Mouse (Mus musculus) heart, embryonic 12.5 days (tissue): ENCODE measurements around the gene Sar1a. TPM values are rescaled to one million over a fixed set of nuclear protein-coding genes. Genes with fewer than 3 reads are reported as not detected.

Experiments used
- ATAC-seq: fragments of 200-750 bp; cut with Nextera tagmentation; 2 replicates; pipeline ENCODE4 v1.8.0; 2017; ENCODE audit warnings: moderate TSS enrichment, moderate library complexity; ENCODE audit not compliant: insufficient number of reproducible peaks, low FRiP score
- H3K27ac ChIP-seq: fragments of 300-500 bp; sonication (generic); 2 replicates; pipeline ENCODE4 v1.5.1; 2016; ENCODE audit warnings: mild to moderate bottlenecking, moderate library complexity; ENCODE audit not compliant: poor library complexity, severe bottlenecking
- H3K27me3 ChIP-seq: fragments of 300-500 bp; sonication (generic); replicated peaks from 2 replicates; pipeline ENCODE4 v1.6.1; 2016; ENCODE audit warnings: mild to moderate bottlenecking, moderate library complexity
- H3K36me3 ChIP-seq: fragments of 300-500 bp; sonication (generic); 2 replicates; pipeline ENCODE4 v1.6.1; 2016; ENCODE audit warnings: mild to moderate bottlenecking, moderate library complexity
- H3K4me1 ChIP-seq: fragments of 300-500 bp; sonication (generic); replicated peaks from 2 replicates; pipeline ENCODE4 v1.6.1; 2016; ENCODE audit warnings: mild to moderate bottlenecking
- H3K4me2 ChIP-seq: fragments of 300-500 bp; sonication (generic); 2 replicates; pipeline ENCODE4 v1.6.1; 2016; ENCODE audit warnings: mild to moderate bottlenecking, moderate library complexity
- H3K4me3 ChIP-seq: fragments of 300-500 bp; sonication (generic); 2 replicates; pipeline ENCODE4 v1.5.1; 2016; ENCODE audit warnings: mild to moderate bottlenecking
- H3K9ac ChIP-seq: fragments of 300-500 bp; sonication (generic); 2 replicates; pipeline ENCODE4 v1.6.1; 2016; ENCODE audit warnings: mild to moderate bottlenecking, moderate library complexity
- H3K9me3 ChIP-seq: fragments of 300-500 bp; sonication (generic); replicated peaks from 2 replicates; pipeline ENCODE4 v1.6.1; 2016; ENCODE audit warnings: mild to moderate bottlenecking, moderate library complexity
- WGBS: fragments of 180-500 bp; shearing (Covaris S2); methylation state at CpG from one replicate; pipeline ENCODE4 v1.1.7; 2016; 5-methylcytosine and 5-hydroxymethylcytosine counted together
- polyA plus RNA-seq: library from polyadenylated mRNA; unstranded; fragments of >200 nt; fragmentation: Nextera tagmentation; extraction: Ambion mirVana; gene quantifications from 2 replicates; pipeline ENCODE4 v1.2.1, GENCODE M21; 2016

Gene Sar1a
- polyA plus RNA-seq, 1 experiment from 2014 or later: 172 TPM

- Histone ChIP-seq H3K4me3 (no peak overlapping the region), H3K9me3 (no peaks in the 10 kb centered on the region), H3K9ac (no peak overlapping the region), H3K27ac (no peak overlapping the region), H3K4me1 (no peaks in the 10 kb centered on the region), H3K36me3 (peaks cover 89% of the 10 kb centered on the region), H3K4me2 (no peak overlapping the region), H3K27me3 (no peaks in the 10 kb centered on the region)
- 80% methylated on average over 8 of the region's 8 CpGs for WGBS
- ATAC-seq: no peak
These were observed 9.3 kb downstream of the Sar1a start for GRCm38 (mm10) chr10:61689405-61689804.

DNA sequence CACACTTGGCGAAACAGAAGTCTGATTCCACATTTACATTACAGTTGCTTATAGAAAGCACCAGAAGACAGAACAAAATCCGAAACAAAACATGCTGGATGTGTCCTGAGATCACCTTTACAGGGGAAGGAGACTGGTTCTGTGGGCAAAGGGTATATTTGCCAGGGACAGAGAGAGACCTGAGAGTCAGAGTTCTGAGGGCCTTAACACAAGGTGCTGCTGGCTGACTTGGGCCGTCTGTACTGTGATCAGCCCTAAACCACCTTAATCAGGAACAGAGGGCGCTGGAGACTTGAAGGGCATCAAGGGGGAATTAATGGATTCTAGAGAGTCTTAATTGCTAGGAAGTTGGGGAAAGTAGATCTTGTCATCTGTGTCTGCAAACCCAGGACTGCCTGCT lies 13.5 kb downstream of the Sar1a start:
- ATAC-seq: no peak
- H3K4me3 ChIP-seq: no peak overlapping the region
- peaks cover 21% of the 10 kb centered on the region for H3K4me1 ChIP-seq
- no peak overlapping the region for H3K9ac ChIP-seq
- no peaks in the 10 kb centered on the region for H3K27me3 ChIP-seq
- H3K4me2 ChIP-seq: no peak overlapping the region
- WGBS: 70% methylated on average over 4 of the region's 4 CpGs
- H3K36me3 ChIP-seq: peaks cover 60% of the 10 kb centered on the region
- H3K27ac ChIP-seq: no peak overlapping the region
- H3K9me3 ChIP-seq: no peaks in the 10 kb centered on the region

DNA sequence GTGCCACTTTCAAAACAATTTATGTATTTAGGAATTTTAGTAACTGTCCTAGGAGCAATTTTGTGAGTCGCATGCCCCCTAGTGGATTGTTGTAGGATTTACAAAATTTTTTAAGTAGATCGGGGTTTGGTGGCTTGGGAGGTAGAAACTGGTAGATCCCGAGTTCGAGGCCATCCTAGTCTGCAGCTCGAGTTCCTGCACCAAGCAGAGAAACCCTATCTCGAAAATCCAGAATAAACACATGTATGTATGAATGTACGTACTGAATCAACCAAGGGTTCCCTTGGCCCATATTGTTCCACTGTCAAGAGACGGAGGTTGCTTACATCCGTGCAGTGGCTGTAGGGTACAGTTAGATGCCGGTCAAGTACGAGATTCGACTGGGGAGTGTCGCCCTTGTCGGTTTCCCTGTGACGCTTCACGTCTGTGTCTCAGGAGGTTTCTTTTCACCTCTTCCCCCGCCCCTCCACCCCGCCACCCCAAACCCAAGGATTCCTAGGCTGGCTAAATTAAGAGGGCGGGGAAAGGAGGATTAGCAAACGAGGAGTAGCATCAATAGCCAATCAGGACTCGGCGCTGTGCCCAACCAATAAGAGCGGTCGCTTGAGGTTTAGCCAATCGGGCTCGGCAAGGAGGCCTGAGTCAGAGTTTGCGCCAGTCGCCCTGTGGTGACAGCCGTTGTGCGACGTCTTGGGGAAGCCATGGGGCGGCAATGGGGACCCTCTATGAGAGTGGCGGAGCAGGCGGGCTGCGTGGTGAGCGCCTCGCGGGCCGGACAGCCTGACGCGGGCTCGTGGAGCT lies 15.0 kb downstream of the Sar1a start, which contains the start of gene Tysnd1:
Gene Tysnd1, plus strand, starts transcription at position 645 of the 801 bp plus-strand sequence.
- no peaks in the 10 kb centered on the region for H3K9me3 ChIP-seq
- peak within 1 kb of the TSS; percentile 94 for H3K9ac ChIP-seq
- H3K4me3 ChIP-seq: peak within 1 kb of the TSS; percentile 97
- no peak within 1 kb of the TSS for H3K27ac ChIP-seq
- H3K36me3 ChIP-seq: peaks cover 57% of the 10 kb centered on the region
- under 1% methylated on average over 42 of the region's 42 CpGs for WGBS
- no peaks in the 10 kb centered on the region for H3K27me3 ChIP-seq
- H3K4me2 ChIP-seq: peak within 1 kb of the TSS; percentile 100
- ATAC-seq: peak; percentile 97
- peaks cover 21% of the 10 kb centered on the region for H3K4me1 ChIP-seq

- under 1% methylated on average over 110 of the region's 111 CpGs for WGBS
- no peak for ATAC-seq
- peaks cover 52% of the 10 kb centered on the region for H3K36me3 ChIP-seq
These were observed 15.8 kb downstream of the Sar1a start for GRCm38 (mm10) chr10:61695703-61696559.

GRCm38 (mm10) chr10:61696560-61696823 lies 16.4 kb downstream of the Sar1a start:
- WGBS: 9% methylated on average over 19 of the region's 19 CpGs
- H3K27me3 ChIP-seq: no peaks in the 10 kb centered on the region
- peak overlapping the region; percentile 100 for H3K4me2 ChIP-seq
- peak overlapping the region; percentile 94 for H3K9ac ChIP-seq
- no peaks in the 10 kb centered on the region for H3K9me3 ChIP-seq
- ATAC-seq: no peak
- peak overlapping the region; percentile 97 for H3K4me3 ChIP-seq
- peaks cover 21% of the 10 kb centered on the region for H3K4me1 ChIP-seq
- H3K27ac ChIP-seq: no peak overlapping the region
- H3K36me3 ChIP-seq: peaks cover 52% of the 10 kb centered on the region

More at GRCm38 (mm10) chr10:61695703-61696559, 15.8 kb downstream of the Sar1a start:
- H3K4me1 ChIP-seq: peaks cover 21% of the 10 kb centered on the region
- peak overlapping the region; percentile 97 for H3K4me3 ChIP-seq
- H3K4me2 ChIP-seq: peak overlapping the region; percentile 100
- no peak overlapping the region for H3K27ac ChIP-seq
- peak overlapping the region; percentile 94 for H3K9ac ChIP-seq
- H3K9me3 ChIP-seq: no peaks in the 10 kb centered on the region
- no peaks in the 10 kb centered on the region for H3K27me3 ChIP-seq

DNA sequence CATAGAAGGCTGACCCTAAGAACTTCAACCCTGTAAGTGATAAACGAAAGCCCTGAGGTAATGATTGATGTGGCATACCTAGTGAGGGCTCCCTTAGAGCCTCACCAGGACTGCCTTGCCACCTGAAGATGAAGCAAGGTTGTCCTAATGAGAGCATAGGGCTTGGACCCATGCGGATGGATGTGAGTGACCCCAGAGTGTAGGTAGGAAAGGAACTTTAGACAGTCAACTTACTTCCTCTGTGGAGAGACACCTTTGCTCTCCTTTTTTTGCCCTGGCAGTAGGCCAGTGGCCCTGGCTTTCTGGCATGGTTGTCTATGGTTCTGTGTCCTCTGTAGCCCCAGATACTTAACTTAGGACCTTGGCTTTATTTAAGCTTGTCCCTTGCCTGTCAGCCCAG lies 16.9 kb downstream of the Sar1a start:
- H3K4me3 ChIP-seq: peak overlapping the region; percentile 97
- peaks cover 21% of the 10 kb centered on the region for H3K4me1 ChIP-seq
- H3K9me3 ChIP-seq: no peaks in the 10 kb centered on the region
- H3K4me2 ChIP-seq: peak overlapping the region; percentile 100
- H3K27me3 ChIP-seq: no peaks in the 10 kb centered on the region
- H3K27ac ChIP-seq: no peak overlapping the region
- ATAC-seq: no peak
- 93% methylated on average over 2 of the region's 2 CpGs for WGBS
- peaks cover 52% of the 10 kb centered on the region for H3K36me3 ChIP-seq
- peak overlapping the region; percentile 94 for H3K9ac ChIP-seq

DNA sequence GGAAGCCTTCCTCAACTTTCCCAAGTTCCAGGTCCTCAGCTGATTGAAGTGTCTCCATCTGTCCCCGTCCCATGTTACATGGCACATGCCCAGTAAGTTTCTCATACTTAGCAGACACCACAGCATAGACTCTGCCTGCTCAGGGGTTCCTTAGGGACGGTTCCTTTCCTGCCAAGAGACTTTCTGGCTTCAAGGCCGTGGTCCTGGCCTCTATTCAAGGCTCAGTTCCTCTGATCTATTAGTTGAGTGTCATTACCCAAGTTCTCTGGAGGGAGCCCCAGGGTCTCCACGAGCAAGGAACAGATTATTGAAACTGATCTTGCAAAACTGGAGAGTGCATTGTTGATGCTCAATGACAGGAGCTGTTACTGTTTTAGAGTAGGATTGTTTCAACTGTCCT lies 24.6 kb downstream of the Sar1a start:
- Histone ChIP-seq H3K36me3 (peaks cover 41% of the 10 kb centered on the region), H3K4me2 (no peak overlapping the region), H3K4me1 (peaks cover 6% of the 10 kb centered on the region), H3K9ac (no peak overlapping the region), H3K9me3 (no peaks in the 10 kb centered on the region), H3K27me3 (no peaks in the 10 kb centered on the region), H3K4me3 (no peak overlapping the region), H3K27ac (no peak overlapping the region)
- no peak for ATAC-seq
- WGBS: 84% methylated on average over 4 of the region's 4 CpGs

GRCm38 (mm10) chr10:61706412-61707375 lies 26.6 kb downstream of the Sar1a start:
- no peak overlapping the region for H3K27ac ChIP-seq
- no peaks in the 10 kb centered on the region for H3K9me3 ChIP-seq
- H3K4me3 ChIP-seq: no peak overlapping the region
- H3K4me2 ChIP-seq: no peak overlapping the region
- peaks cover 29% of the 10 kb centered on the region for H3K36me3 ChIP-seq
- peaks cover 7% of the 10 kb centered on the region; the same call in 1 of the 2 replicates for H3K27me3 ChIP-seq
- ATAC-seq: no peak
- 77% methylated on average over 6 of the region's 6 CpGs for WGBS
- H3K9ac ChIP-seq: no peak overlapping the region
- peaks cover 6% of the 10 kb centered on the region for H3K4me1 ChIP-seq

DNA sequence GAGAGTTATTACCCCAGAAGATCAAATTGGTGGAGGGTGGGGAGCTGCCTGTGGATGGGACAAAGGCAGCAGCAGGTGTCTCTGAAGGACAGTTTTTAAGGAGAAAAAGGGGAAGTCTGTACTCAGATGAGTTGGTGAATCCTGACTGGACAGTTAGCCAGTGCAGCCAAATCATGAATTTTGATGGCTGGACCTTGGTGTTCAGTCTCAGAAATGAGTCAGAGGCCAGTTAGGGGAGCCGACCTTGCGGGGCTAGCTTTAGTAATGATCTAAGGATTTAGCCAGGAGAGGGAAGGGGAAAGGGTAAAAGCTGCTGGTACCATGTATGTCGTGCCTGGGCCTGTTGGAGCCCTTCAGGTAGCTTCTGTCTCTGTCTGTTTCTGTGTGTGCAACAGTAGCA lies 33.5 kb downstream of the Sar1a start:
- Histone ChIP-seq H3K9ac (no peak overlapping the region), H3K27me3 (peaks cover 7% of the 10 kb centered on the region; the same call in 1 of the 2 replicates), H3K9me3 (no peaks in the 10 kb centered on the region), H3K4me3 (no peak overlapping the region), H3K36me3 (no peaks in the 10 kb centered on the region), H3K27ac (no peak overlapping the region), H3K4me1 (peaks cover 18% of the 10 kb centered on the region), H3K4me2 (no peak overlapping the region)
- ATAC-seq: no peak
- WGBS: 75% methylated on average over 3 of the region's 3 CpGs

- Histone ChIP-seq H3K9me3 (no peaks in the 10 kb centered on the region), H3K4me3 (no peak overlapping the region), H3K4me1 (peaks cover 18% of the 10 kb centered on the region), H3K27ac (no peak overlapping the region), H3K36me3 (no peaks in the 10 kb centered on the region), H3K27me3 (peaks cover 7% of the 10 kb centered on the region; the same call in 1 of the 2 replicates), H3K4me2 (no peak overlapping the region), H3K9ac (no peak overlapping the region)
- 87% methylated on average over 4 of the region's 4 CpGs for WGBS
- ATAC-seq: no peak
These were observed 34.0 kb downstream of the Sar1a start for GRCm38 (mm10) chr10:61714146-61714545.
